Mouse (Mus musculus) kidney, postnatal 10 days (tissue): ENCODE results near the gene AY761184.
"Not testable (repeated sequence)": the region's sequence is repeated elsewhere in the genome, so short reads cannot be mapped to it uniquely, and the experiment has no call there.

Source experiments
- DNase-seq: peaks from one replicate; pipeline ENCODE4 v3.0.0; 2021; ENCODE audit warnings: mixed read lengths

AY761184 gene

GRCm38 (mm10) chr8:21703545-21703944 is at the start of gene AY761184:
Gene AY761184 (minus strand): TSS chr8:21703645.
- not testable (repeated sequence) for DNase-seq

GRCm38 (mm10) chr8:21665497-21665896 is 37.9 kb downstream of the AY761184 start, which contains the start of gene Defa34:
Gene Defa34 (plus strand): TSS chr8:21665797.
- not testable (repeated sequence) for DNase-seq

- DNase-seq, result not testable (repeated sequence)
These were observed 48.0 kb downstream of the AY761184 start, which contains the start of gene Defa17 for GRCm38 (mm10) chr8:21655480-21655879. Gene Defa17 (plus strand): TSS chr8:21655780.
